In genomic region chr11:79647071-79647501, GRCm38 (mm10) we compare ENCODE assay signal across 8 mouse cellular contexts. TPM values are rescaled to one million over a fixed set of nuclear protein-coding genes. Genes with fewer than 3 reads are reported as not detected.
DNase-seq lines count a peak whose midpoint lies in the region; ATAC-seq lines count a peak whose summit lies in the region.

No protein-coding gene starts in this region.

- H3K36me3 ChIP-seq in forebrain, embryonic 15.5 days = no peaks in the 10 kb centered on the region
- no peaks in the 10 kb centered on the region for H3K36me3 ChIP-seq in neural tube, embryonic 12.5 days

- 17% methylated on average over 8 of the region's 8 CpGs for WGBS in forebrain, embryonic 15.5 days
- WGBS in neural tube, embryonic 12.5 days = 37% methylated on average over 8 of the region's 8 CpGs

- no peak overlapping the region for H3K4me3 ChIP-seq in forebrain, embryonic 15.5 days
- H3K4me3 ChIP-seq in neural tube, embryonic 12.5 days = no peak overlapping the region

- DNase-seq in kidney, adult 11 months = peak; percentile 84
- no peak for DNase-seq in kidney, adult 18-20 months
- peak; percentile 49 to 64 for DNase-seq in kidney, postnatal 4 days
- DNase-seq in T-cell, adult 2 months (ENCODE audit: low spot score) = no peak
- no peak for DNase-seq in thymus, adult 18-20 months
- DNase-seq in retina, postnatal 1 day = no peak

- H3K4me1 ChIP-seq in forebrain, embryonic 15.5 days = peaks cover 47% of the 10 kb centered on the region
- peaks cover 60% of the 10 kb centered on the region for H3K4me1 ChIP-seq in neural tube, embryonic 12.5 days

- no peak overlapping the region for H3K9ac ChIP-seq in forebrain, embryonic 15.5 days (replicated peaks)
- H3K9ac ChIP-seq in neural tube, embryonic 12.5 days = 0 out of 2 replicates have a peak overlapping the region, but pooled peaks have one; percentile 8

- H3K4me2 ChIP-seq in forebrain, embryonic 15.5 days (replicated peaks) = no peak overlapping the region
- H3K4me2 ChIP-seq in neural tube, embryonic 12.5 days (replicated peaks) = no peak overlapping the region

- H3K27ac ChIP-seq in forebrain, embryonic 15.5 days (replicated peaks) = peak overlapping the region; percentile 71
- H3K27ac ChIP-seq in neural tube, embryonic 12.5 days = peak overlapping the region; percentile 42; the same call in 1 of the 2 replicates

- H3K9me3 ChIP-seq in forebrain, embryonic 15.5 days = no peaks in the 10 kb centered on the region
- no peaks in the 10 kb centered on the region for H3K9me3 ChIP-seq in neural tube, embryonic 12.5 days

- peak; percentile 30; the same call in 1 of the 2 replicates for ATAC-seq in forebrain, embryonic 15.5 days (replicated peaks)
- no peak for ATAC-seq in neural tube, embryonic 12.5 days (ENCODE audit: low FRiP score, low read depth)

- no peaks in the 10 kb centered on the region for H3K27me3 ChIP-seq in forebrain, embryonic 15.5 days
- H3K27me3 ChIP-seq in neural tube, embryonic 12.5 days (replicated peaks) = no peaks in the 10 kb centered on the region

RNA-seq across cellular contexts. Expression of gene Rab11fip4, which starts 56.1 kb away (rescaled TPM):
- polyA plus RNA-seq in forebrain, embryonic 15.5 days (2015; fragmentation: Nextera tagmentation; extraction: Ambion mirVana) = 25.6 TPM in 2 replicates
- 22.8 and 22.9 TPM in 2 replicates for polyA plus RNA-seq in neural tube, embryonic 12.5 days (2016; fragmentation: Nextera tagmentation; extraction: Ambion mirVana)

Comparison
In these comparisons a context has a peak if more than half of its experiments do, and no peak if none do; other contexts are left out.
1. DNase-seq: peak in kidney, adult 11 months (single experiment) and kidney, postnatal 4 days (2 of 2); none in kidney, adult 18-20 months (single experiment), T-cell, adult 2 months (single experiment), thymus, adult 18-20 months (0 of 2) and retina, postnatal 1 day (single experiment).